11 mouse cellular contexts compared by ENCODE assay signal in genomic region chr2:33717378-33717777, GRCm38 (mm10).
DNase-seq lines count a peak whose midpoint lies in the region; ATAC-seq lines count a peak whose summit lies in the region.
"Had no signal": no experiment of that assay in that cellular context is flagged by ENCODE, and none has a peak within 500 bp of the region (broad histone marks: within the 10 kb centered on the region; RNA-seq: fewer than 3 reads in every experiment).

No protein-coding gene starts in this region.

- no peaks in the 10 kb centered on the region for H3K9me3 ChIP-seq in heart, embryonic 13.5 days
- H3K9me3 ChIP-seq in hindbrain, embryonic 13.5 days = no peaks in the 10 kb centered on the region
- H3K9me3 ChIP-seq in midbrain, embryonic 14.5 days (ENCODE audit: control insufficient read depth, low read length) = no peaks in the 10 kb centered on the region

- H3K27me3 ChIP-seq in heart, embryonic 13.5 days (replicated peaks) = peaks cover 61% of the 10 kb centered on the region
- peaks cover 25% of the 10 kb centered on the region for H3K27me3 ChIP-seq in hindbrain, embryonic 13.5 days
- H3K27me3 ChIP-seq in midbrain, embryonic 14.5 days (ENCODE audit: control insufficient read depth, insufficient read depth, low read length) = peaks cover 5% of the 10 kb centered on the region; the same call in 1 of the 2 replicates

- H3K4me2 ChIP-seq in heart, embryonic 13.5 days = peak overlapping the region; percentile 42
- peak overlapping the region; percentile 36; the same call in 1 of the 2 replicates for H3K4me2 ChIP-seq in hindbrain, embryonic 13.5 days
- peak overlapping the region; percentile 23 for H3K4me2 ChIP-seq in midbrain, embryonic 14.5 days (ENCODE audit: low read length)

- DNase-seq in heart, adult 8-10 months (ENCODE audit: low spot score) = no peak
- peak; percentile 42 for DNase-seq in Muller cell, postnatal 12 days (ENCODE audit: inconsistent ontology term)
- DNase-seq in midbrain, embryonic 14.5 days = no peak
- DNase-seq in spleen, postnatal 10 days (ENCODE audit: low spot score in 2 of 2) = no peak
- no peak for DNase-seq in cerebellum, adult 11-12 months
- no peak for DNase-seq in testis, postnatal 10 days (ENCODE audit: low spot score)
- DNase-seq: cerebellum, adult 11 months; kidney, postnatal 25 days; thymus, adult 2 months had no signal

- H3K36me3 ChIP-seq in heart, embryonic 13.5 days = no peaks in the 10 kb centered on the region
- no peaks in the 10 kb centered on the region for H3K36me3 ChIP-seq in hindbrain, embryonic 13.5 days
- no peaks in the 10 kb centered on the region for H3K36me3 ChIP-seq in midbrain, embryonic 14.5 days (ENCODE audit: control insufficient read depth, insufficient read depth, low read length)

- 50% methylated on average over 11 of the region's 11 CpGs for WGBS in heart, embryonic 13.5 days
- 34% methylated on average over 11 of the region's 11 CpGs for WGBS in hindbrain, embryonic 13.5 days
- WGBS in midbrain, embryonic 14.5 days = 40% methylated on average over 11 of the region's 11 CpGs

- ATAC-seq in heart, embryonic 13.5 days (ENCODE audit: extremely low read depth, insufficient number of reproducible peaks, low FRiP score, low TSS enrichment) = no peak
- no peak for ATAC-seq in hindbrain, embryonic 13.5 days (ENCODE audit: low FRiP score)
- ATAC-seq in midbrain, embryonic 14.5 days (ENCODE audit: low FRiP score, low TSS enrichment) = no peak

- H3K4me3 ChIP-seq in heart, embryonic 13.5 days = no peak overlapping the region; the same call in 1 of the 2 replicates
- no peak overlapping the region for H3K4me3 ChIP-seq in hindbrain, embryonic 13.5 days
- no peak overlapping the region for H3K4me3 ChIP-seq in midbrain, embryonic 14.5 days (replicated peaks; ENCODE audit: low read depth, low read length)

- no peak overlapping the region for H3K9ac ChIP-seq in heart, embryonic 13.5 days
- no peak overlapping the region for H3K9ac ChIP-seq in hindbrain, embryonic 13.5 days
- H3K9ac ChIP-seq in midbrain, embryonic 14.5 days (replicated peaks; ENCODE audit: low read length) = no peak overlapping the region

- peaks cover 43% of the 10 kb centered on the region for H3K4me1 ChIP-seq in heart, embryonic 13.5 days
- peaks cover 80% of the 10 kb centered on the region for H3K4me1 ChIP-seq in hindbrain, embryonic 13.5 days (replicated peaks)
- peaks cover 51% of the 10 kb centered on the region for H3K4me1 ChIP-seq in midbrain, embryonic 14.5 days (ENCODE audit: control insufficient read depth, insufficient read depth, low read length)

- H3K27ac ChIP-seq in heart, embryonic 13.5 days (replicated peaks) = no peak overlapping the region
- no peak overlapping the region; the same call in 1 of the 2 replicates for H3K27ac ChIP-seq in hindbrain, embryonic 13.5 days
- H3K27ac ChIP-seq in midbrain, embryonic 14.5 days (replicated peaks; ENCODE audit: low read depth, low read length) = no peak overlapping the region
